Mouse (Mus musculus): ENCODE measurements around the gene Il17re.

Il17re gene

GRCm38 (mm10) chr6:113457952-113458534 lies at the start of gene Il17re:
Il17re (plus strand) TSS chr6:113458484.
- no peak for DNase-seq

GRCm38 (mm10) chr6:113410001-113410400 lies 48.3 kb upstream of the Il17re start:
- DNase-seq: no peak

GRCm38 (mm10) chr6:113416416-113416815 lies 41.9 kb upstream of the Il17re start:
- DNase-seq: no peak

GRCm38 (mm10) chr6:113418441-113419198 lies 39.7 kb upstream of the Il17re start:
- DNase-seq: no peak

DNA sequence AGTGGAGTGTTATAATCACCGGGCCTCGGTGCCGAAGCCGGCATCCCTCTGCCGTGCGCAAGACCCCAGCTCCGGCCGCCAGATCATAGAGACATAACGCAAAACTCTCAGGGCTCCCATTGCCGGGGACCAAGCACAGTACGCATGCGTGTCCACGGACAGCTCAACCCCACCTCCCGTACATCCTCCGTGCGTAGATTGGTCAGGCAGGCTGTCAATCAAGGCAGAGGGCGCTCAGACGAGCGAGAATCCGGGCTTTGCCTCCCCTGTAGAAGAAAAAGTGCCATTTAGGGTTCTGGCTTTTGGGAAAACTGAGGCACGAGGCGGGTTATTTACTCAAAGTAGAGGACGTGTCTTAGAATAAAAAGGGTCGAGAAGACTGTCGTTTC lies 39.1 kb upstream of the Il17re start, which contains the start of gene Rpusd3:
TSS of gene Rpusd3 (minus strand) at position 142 of the 389 bp plus-strand sequence.
- DNase-seq: peak; percentile 99

- DNase-seq: no peak
These were observed 35.3 kb upstream of the Il17re start for GRCm38 (mm10) chr6:113423000-113423399.

- no peak for DNase-seq
These were observed 34.1 kb upstream of the Il17re start for GRCm38 (mm10) chr6:113424187-113424586.

DNA sequence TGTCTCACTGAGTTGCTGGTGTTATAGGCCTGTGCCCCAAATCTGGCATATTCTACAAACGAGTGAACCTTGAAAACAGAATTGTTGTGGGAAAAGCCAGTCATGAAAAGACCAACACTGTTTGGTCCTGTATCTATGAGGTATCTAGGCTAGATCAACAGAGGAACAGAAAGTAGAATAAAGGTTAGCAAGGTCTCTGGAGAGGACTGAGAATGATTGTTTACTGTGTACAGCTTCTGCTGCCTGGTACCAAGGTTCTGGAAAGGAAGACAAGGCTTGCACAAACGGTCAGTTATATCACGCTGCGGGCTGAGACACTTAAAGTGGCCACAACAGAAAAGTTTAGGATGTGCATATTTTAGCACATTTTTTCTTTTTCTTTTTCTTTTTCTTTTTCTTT lies 31.6 kb upstream of the Il17re start:
- no peak for DNase-seq

DNA sequence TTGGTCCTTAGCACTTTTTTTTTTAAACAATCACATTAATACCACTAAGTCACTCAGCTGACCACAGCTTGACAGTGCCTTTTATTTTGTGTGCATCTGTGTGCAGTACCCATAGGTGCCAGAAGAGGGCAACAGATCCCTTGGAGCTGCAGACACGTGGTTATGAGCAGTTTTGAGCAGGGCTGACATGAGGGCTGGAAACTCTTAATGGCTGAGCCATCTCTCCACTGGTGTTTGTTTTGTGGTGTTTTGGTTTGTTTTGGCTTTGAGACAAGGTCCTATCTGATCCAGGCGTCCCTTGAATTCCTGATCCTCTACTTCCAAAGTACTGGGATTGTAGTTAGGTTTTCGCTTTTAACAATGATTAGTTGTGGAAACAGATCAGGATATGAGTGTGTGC lies 30.9 kb upstream of the Il17re start:
- no peak for DNase-seq

DNA sequence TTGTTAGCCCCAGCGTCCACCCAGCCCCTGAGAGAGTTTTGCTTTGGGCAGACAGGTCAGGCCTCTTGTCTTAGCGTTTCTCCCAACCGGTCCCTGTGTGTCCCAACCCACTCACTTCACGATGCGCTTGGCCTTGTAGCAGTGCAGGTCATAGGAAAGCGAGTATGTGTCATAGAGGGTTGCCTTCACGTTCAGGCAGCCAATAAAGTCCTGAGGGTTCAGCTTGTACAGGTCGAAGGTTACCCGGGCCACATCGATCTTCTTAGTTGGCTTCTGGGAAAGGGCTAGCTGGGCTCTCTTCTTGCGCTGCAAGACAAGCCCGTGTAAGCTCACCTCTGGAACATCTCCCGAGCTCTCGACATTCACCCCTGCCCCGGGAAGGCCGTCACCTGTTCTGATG lies 30.3 kb upstream of the Il17re start:
- no peak for DNase-seq

- DNase-seq: no peak
These were observed 28.3 kb upstream of the Il17re start for GRCm38 (mm10) chr6:113429965-113430364.

GRCm38 (mm10) chr6:113430846-113431245 lies 27.4 kb upstream of the Il17re start:
- DNase-seq: no peak

GRCm38 (mm10) chr6:113431801-113432200 lies 26.5 kb upstream of the Il17re start:
- DNase-seq: no peak

- no peak for DNase-seq
These were observed 24.6 kb upstream of the Il17re start for GRCm38 (mm10) chr6:113433661-113434060.

DNA sequence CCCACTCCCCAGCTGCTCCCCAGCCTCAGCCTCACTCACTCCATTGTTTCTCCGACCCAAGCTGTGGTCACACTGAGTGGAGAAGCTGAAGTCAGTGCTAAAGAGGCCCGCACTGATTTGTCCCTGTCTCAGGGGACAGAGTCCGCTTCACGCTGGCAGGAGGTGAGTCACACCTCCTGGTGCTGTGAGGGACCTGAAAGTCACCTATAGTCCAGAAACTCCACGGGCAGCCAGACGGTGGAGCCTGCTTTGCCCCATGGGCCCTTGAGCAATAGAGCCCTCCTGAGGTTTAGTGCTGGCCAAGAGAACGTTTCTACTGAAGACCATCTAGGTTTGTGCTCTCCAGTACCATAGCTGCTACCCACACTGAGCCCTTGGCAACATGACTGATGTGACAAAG lies 23.6 kb upstream of the Il17re start:
- no peak for DNase-seq

DNA sequence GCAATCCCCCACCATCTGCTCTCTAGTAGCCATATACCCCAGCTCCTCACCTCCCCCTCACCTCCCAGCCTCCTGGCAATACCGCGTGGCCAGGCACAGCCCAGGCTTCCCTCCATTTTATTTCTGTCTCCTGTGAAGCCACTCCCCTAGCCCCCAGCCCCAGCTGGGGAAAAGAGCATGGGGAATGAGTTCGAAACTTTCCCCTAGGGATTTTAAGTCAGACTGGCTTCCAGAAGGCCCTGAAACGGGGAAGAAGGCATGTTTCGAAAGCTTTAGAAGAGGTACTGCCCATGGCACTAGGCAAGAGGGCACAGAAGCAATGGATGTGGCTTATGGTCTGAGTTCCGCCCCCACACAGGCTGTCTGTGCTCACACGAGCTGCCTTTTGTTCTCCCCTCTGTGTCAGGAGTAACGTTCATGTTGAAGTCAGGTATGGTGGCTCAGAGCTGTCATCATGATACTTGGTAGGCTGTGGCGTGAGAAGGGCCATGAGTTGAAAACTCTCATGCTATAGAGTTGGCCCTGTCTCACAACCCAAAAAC lies 22.5 kb upstream of the Il17re start, which contains the start of gene Cidec:
TSS of gene Cidec (minus strand) at position 97 of the 542 bp plus-strand sequence.
- DNase-seq: no peak

GRCm38 (mm10) chr6:113437135-113437534 lies 21.1 kb upstream of the Il17re start:
- no peak for DNase-seq

DNA sequence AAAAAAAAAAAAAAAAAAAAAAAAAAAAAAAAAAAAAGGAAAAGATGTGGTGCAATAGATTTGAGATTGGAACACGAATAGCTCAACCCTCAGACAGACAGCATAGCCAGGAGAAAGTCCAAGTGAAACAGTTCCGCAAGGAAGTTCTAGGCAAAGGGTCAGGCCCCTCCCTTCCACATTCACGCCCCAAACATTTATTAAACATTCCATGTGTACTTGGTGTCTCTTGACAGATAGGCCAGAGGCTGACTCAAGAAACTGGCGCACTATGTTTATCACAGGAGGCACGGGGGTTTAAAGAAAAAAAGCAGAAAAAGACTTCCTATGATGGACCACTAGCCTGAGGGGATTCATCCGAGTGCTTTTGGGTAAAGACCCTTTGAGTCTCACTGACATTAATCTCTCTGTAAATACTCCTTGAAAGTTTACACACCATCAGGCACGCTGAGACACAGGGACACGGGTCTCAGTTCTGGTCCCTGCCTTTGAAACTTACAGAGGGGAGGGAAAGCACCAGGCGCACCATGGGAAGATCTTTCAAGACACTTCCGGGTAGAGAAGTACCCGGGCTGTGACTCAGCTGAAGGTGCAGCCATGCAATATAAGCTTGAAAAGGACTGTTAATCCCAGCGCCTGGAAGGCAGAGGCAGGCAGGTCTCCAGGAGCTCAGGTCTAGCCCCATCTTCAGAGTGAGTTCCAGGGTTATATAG lies 19.4 kb upstream of the Il17re start:
- no peak for DNase-seq

- DNase-seq: no peak
These were observed 17.6 kb upstream of the Il17re start for GRCm38 (mm10) chr6:113440686-113441085.

DNA sequence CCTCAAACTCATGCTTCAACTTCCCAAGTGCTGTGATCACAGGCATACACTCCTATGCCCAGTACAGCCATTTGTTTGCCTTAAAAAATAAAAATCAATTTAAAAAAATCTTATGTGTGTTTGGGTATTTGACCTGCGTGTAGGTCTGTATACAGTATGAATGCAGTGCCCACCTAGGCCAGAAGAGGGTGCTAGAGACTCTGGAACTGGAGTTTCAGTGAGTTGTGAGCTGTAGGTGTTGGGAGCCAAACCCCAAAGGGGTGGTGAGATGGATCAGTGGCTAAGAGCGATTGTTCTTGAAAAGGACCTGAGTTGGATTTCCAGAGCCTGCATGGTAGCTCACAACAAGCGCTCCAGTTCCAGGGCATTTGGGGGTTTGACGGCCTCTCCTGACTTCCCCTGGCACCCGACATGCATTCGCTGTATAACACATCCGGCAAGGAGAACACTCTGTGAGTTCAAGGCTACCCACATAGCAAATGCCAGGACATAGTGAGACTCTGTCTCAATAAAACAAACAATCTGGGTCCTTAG lies 17.1 kb upstream of the Il17re start:
- DNase-seq: peak; percentile 80

DNA sequence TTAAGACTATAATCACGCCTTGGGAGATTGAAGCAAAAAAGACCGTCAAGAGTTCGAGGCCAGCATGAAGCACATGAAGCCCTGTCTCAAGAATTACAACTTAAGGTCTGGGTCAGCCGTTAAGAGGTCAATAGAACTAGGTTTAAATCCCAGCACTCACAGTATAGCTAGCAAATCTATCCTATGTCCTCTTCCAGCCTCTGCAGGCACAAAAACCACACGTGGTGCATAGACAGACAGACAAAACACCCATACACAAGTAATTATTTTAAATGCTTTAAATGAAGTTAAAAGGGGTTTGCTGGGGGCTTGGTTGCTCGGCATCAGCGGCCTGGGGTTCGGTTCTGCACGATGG lies 16.2 kb upstream of the Il17re start:
- DNase-seq: no peak

GRCm38 (mm10) chr6:113442442-113443090 lies 15.7 kb upstream of the Il17re start, which contains the start of gene Jagn1:
Jagn1 (plus strand) TSS chr6:113442569.
- DNase-seq: peak; percentile 90

GRCm38 (mm10) chr6:113443091-113443490 lies 15.2 kb upstream of the Il17re start:
- DNase-seq: no peak

Data from cerebellum, adult 8-10 months (tissue).